Mouse (Mus musculus) cerebellum, postnatal 10 days (tissue): ENCODE results near the gene Fam43a.

Experiments
- DNase-seq, 2 experiments: peaks; one replicate each; pipeline ENCODE4 v3.0.0; 2021; ENCODE audit warnings: mixed read lengths in 2 of 2

Gene Fam43a

GRCm38 (mm10) chr16:30599491-30600268 is at the start of gene Fam43a:
Fam43a (plus strand) TSS chr16:30599723.
- DNase-seq = peak; percentile 94 to 95

GRCm38 (mm10) chr16:30549966-30550747 is 49.4 kb upstream of the Fam43a start:
- peak; percentile 87 to 88 for DNase-seq

- no peak for DNase-seq
Observed at GRCm38 (mm10) chr16:30550748-30551192, 48.8 kb upstream of the Fam43a start, which contains the start of gene Tmem44. Tmem44 (minus strand) TSS chr16:30550842.

- peak; percentile 77 to 88 for DNase-seq
Observed at GRCm38 (mm10) chr16:30552621-30553338, 46.7 kb upstream of the Fam43a start.

- no peak for DNase-seq
Observed at GRCm38 (mm10) chr16:30554109-30554508, 45.4 kb upstream of the Fam43a start.

- no peak for DNase-seq
Observed at GRCm38 (mm10) chr16:30559312-30559992, 40.1 kb upstream of the Fam43a start.

- DNase-seq = no peak
Observed at GRCm38 (mm10) chr16:30560601-30561000, 38.9 kb upstream of the Fam43a start.

- no peak for DNase-seq
Observed at GRCm38 (mm10) chr16:30565631-30566030, 33.9 kb upstream of the Fam43a start.

- DNase-seq = no peak
Observed at GRCm38 (mm10) chr16:30570173-30570572, 29.4 kb upstream of the Fam43a start.

- DNase-seq = no peak
Observed at GRCm38 (mm10) chr16:30571378-30571777, 28.1 kb upstream of the Fam43a start.

- no peak for DNase-seq
Observed at GRCm38 (mm10) chr16:30572239-30572638, 27.3 kb upstream of the Fam43a start.

GRCm38 (mm10) chr16:30575815-30576214 is 23.7 kb upstream of the Fam43a start:
- no peak for DNase-seq

GRCm38 (mm10) chr16:30576392-30576791 is 23.1 kb upstream of the Fam43a start:
- DNase-seq = no peak

- DNase-seq = no peak
Observed at GRCm38 (mm10) chr16:30580765-30581164, 18.8 kb upstream of the Fam43a start.

GRCm38 (mm10) chr16:30586935-30587493 is 12.5 kb upstream of the Fam43a start:
- DNase-seq = no peak

- DNase-seq = peak; percentile 93
Observed at GRCm38 (mm10) chr16:30587494-30588327, 11.8 kb upstream of the Fam43a start, which contains the start of gene Lsg1. Lsg1 (minus strand) TSS chr16:30587592.

GRCm38 (mm10) chr16:30590264-30591209 is 9.0 kb upstream of the Fam43a start:
- DNase-seq = no peak

- DNase-seq = peak in 1 of 2 experiments; percentile 42
Observed at GRCm38 (mm10) chr16:30591990-30592389, 7.5 kb upstream of the Fam43a start.

- DNase-seq = peak; percentile 58 to 68
Observed at GRCm38 (mm10) chr16:30595356-30595755, 4.2 kb upstream of the Fam43a start.
